Mouse (Mus musculus) cortical plate, adult 2 months (tissue): Measurements from ENCODE around the gene Toe1.

Experiments
- CTCF ChIP-seq: fragments of 200-500 bp; IDR thresholded peaks from 2 replicates; pipeline ENCODE4 v1.5.1; 2011; ENCODE audit warnings: mild to moderate bottlenecking, control low read depth, low read length; ENCODE audit not compliant: insufficient read depth; ENCODE audit errors: extremely low read depth
- POLR2A ChIP-seq: fragments of 200-500 bp; IDR thresholded peaks from 2 replicates; pipeline ENCODE4 v1.6.1; 2011; ENCODE audit warnings: mild to moderate bottlenecking, low read length, control low read depth; ENCODE audit not compliant: insufficient read depth; ENCODE audit errors: extremely low read depth

- no peak for TF ChIP-seq POLR2A
- TF ChIP-seq CTCF: no peak
Observed at GRCm38 (mm10) chr4:116830070-116830368, 22.6 kb upstream of the Toe1 start.
